Mouse (Mus musculus) right cerebral cortex, postnatal 10 days (tissue): ENCODE data around the gene Tbl1x.

ENCODE experiments used
- DNase-seq, 2 experiments: peaks; one replicate each; pipeline ENCODE4 v3.0.0; 2021; ENCODE audit warnings: low spot score in 2 of 2

Gene Tbl1x

DNA sequence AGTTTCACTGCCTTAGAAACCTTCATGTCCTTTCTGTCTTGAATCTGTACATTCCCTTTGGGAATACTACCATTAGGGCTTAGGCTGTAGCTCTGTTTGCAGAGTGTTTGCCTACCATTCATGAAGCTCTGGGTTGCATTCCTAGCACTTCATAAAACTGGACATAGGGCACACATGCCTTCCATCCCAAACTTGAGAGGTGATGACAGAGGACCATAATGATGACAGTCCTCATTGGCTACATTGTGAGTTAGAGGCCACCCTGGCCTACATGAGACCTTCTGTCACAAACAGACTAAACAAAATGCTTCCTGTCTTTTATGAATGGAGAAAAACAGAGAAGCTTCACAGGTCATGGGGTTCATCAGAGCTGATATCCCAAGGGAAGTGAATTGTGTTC, 33.2 kb downstream of the Tbl1x start:
- no peak for DNase-seq

GRCm38 (mm10) chrX:77544550-77544949, 33.7 kb downstream of the Tbl1x start:
- DNase-seq = no peak

- DNase-seq = no peak
Measured at GRCm38 (mm10) chrX:77545362-77546078, 34.7 kb downstream of the Tbl1x start.

DNA sequence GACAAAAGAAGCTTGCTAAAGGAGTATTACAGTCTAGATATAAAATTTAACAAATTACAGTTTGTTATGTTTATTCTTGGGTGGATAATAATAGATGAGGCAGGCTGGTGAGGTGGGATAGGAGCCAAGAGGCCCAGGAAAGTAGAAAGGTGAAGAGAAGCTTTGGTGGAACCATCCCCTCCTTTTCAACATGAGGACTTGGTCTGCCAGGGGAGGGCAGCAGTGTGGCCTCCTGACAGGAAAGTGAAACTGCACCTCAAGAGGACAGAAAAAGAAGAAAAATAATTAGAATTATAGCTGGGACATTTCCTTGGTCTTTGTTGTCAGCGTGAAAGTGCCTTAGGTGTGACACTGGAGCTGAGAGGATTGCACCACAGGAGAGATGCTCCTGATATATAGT, 35.6 kb downstream of the Tbl1x start:
- DNase-seq = no peak

DNA sequence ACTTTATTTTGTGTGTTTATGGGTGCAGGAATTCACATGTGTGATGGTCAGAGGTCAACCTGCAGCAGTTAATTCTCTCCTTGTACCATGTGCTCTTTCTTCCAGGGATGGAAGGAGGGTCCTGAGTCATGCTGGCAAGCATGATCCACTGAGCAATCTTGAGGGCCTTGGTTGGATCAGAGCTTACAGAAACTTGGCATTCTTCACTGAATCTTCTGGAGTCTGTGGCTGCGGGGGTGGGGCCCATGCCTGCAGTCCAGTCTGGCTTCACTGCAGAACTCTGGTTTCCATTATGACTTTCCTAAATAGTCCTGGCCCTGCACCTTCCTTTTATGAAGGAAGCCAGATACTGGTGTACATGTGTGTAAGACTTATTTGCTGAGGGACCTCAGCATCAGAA, 38.1 kb downstream of the Tbl1x start:
- peak in 1 of 2 experiments; percentile 25 for DNase-seq

GRCm38 (mm10) chrX:77550388-77550787, 39.6 kb downstream of the Tbl1x start:
- DNase-seq = no peak

DNA sequence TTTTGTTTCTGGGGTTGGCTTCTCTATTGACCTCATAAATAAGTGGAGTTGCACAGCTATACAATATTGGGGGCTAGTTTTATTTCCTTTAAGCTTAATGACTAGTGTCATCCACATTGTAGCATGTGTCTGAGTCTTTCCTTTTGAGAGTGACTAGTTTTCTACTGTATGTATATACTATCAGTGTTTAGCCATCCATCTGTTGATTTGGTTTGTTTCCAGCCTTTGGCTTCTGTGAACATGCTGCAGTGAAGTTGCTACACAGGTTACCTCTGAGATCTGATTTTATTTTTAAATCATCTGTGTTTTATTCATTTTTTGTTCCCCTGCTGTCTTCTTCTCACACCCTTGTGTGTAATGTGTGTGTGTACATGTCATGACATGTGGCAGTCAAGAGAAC, 40.5 kb downstream of the Tbl1x start:
- no peak for DNase-seq

DNA sequence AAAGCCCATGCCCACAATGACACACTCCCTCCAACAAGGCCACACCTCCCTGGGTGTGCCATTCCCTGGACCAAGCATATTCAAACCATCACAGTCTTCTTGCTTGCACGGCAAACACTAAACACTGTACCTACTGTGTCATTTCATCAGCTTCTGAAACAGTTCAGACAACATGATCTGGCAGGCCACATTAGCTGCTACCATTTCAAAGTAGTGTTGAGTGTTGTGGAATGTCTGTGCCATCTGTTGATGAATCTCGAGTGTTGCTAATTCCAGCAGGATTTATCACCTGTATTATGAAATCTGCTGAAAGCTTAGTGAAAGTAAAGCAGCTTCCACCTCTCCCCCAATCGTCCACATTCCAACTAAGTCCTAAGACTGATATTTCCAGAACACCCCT, 41.3 kb downstream of the Tbl1x start:
- no peak for DNase-seq

GRCm38 (mm10) chrX:77555985-77556384, 45.2 kb downstream of the Tbl1x start:
- DNase-seq = no peak

- DNase-seq = no peak
Measured at GRCm38 (mm10) chrX:77559199-77559881, 48.5 kb downstream of the Tbl1x start.

DNA sequence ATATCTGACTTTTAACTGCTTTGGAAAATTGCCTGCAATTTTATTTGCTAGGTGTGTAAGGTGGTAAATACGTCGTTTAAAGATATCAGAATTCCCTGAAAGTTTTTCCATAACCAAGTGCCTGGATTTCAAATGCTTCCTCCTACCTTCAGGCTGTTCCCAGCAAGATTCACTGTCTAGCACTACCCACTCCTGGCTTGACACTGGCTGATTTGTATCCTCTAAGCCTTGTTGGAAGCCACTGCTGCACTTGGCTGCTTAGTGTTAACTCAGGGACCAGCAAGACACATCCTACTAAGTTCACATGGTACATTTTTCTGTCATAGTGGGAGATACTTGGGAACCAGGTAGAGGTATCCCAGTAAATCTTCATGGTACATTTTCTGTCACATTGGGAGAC, 52.8 kb downstream of the Tbl1x start:
- no peak for DNase-seq

- DNase-seq = no peak
Measured at GRCm38 (mm10) chrX:77566739-77567138, 55.9 kb downstream of the Tbl1x start.

- no peak for DNase-seq
Measured at GRCm38 (mm10) chrX:77568013-77568412, 57.2 kb downstream of the Tbl1x start.

DNA sequence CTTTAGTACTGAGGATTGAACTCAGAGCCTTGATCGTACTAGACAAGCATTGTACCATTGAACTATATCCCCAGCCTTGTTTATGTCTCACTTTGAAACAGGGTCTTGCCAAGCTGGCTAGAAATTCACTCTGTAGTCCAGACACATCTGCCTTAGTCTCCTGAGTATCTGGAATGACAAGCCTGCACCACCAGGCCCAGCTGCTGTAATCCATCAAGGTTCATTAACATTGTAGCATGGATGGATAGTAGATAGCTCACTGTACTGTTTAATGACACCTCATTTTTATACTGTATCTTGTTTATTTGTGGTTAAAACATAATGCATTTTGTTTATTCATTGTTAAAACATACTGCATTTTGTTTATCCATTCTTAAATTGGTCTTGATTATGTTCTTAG, 62.9 kb downstream of the Tbl1x start:
- no peak for DNase-seq

- DNase-seq = no peak
Measured at GRCm38 (mm10) chrX:77577108-77577507, 66.3 kb downstream of the Tbl1x start.

DNA sequence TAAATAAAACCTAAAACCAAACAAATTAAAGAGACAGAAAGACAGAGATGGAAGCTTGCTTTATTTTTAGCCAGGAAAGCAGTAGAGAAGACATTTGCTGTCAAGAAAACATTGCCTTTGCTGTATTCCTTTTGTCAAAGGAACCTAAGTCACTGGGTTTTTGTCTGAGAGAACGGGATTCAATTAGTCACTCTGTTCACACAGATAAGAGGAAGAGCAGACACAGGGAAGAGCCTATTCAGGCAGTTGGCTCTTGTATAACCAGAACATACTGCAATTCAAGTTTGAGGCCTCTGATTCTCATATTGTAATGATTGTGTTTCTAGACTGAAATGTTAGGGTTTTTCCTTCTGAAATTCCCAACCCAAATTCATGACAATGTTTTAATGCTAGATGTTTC, 67.4 kb downstream of the Tbl1x start:
- no peak for DNase-seq

DNA sequence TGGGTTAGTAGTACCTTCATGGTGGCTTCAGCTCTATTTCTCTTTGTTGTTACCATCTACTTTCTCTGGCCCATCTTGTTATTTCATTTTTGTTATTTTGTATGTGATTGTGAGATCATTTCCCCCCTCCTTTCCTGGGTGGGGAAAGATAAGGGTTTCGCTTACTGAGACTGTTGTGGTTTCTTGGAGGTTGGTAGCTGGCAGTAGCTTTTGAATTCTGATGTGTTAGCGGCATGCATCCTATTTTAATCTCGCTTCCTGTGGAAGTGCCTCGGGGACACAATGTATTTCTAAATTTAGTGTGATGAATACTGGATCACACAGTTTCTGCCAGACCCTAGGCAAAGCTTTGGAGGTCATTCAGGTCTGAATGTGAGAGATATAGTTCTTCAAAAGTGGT, 69.2 kb downstream of the Tbl1x start:
- DNase-seq = no peak

DNA sequence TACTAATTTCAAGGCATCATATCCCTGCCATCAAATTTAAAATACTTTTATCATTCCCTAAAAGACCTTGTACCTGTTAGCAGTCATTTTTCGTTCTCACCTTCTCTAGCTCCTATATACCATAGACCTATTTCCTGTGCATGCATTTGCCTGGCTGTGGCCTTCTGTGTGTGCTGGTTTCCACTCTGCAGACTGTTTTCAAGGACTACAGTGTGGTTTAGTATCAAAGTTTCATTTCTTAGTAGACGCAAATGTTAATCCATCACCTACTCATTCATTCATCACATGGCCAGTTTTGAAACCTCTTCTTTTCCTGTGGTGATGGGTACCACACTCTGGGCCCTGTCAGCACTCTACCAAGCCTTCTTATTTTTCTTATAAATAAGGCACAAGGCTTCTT, 75.2 kb downstream of the Tbl1x start:
- no peak for DNase-seq

DNA sequence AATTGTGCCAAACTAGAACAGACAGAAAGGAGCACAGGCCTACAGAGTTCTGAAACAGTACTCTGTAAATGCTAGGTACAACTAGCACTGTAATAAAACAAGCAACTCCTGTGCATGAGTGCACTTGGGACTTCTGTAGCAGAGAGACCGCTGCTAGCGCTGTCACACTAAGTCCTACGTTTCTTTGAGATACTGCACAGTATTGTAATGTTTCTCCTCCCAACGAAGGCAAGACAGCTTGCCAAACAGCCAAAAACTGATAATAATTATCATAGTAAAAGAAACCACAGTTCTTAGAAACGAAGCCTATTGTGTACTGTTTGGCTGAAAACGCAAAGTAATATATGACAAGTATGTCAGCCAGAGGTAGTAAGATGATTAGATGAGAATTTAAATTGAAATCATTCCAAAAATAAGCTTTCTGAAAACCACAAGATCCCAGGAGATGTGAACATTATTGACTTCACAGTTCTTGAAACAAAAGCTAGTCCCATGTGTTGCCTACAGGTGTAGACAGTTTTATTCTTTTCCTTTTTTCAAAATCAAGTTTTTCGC, 83.9 kb downstream of the Tbl1x start:
- DNase-seq = no peak

GRCm38 (mm10) chrX:77597674-77598073, 86.9 kb downstream of the Tbl1x start:
- peak; percentile 44 to 45 for DNase-seq

GRCm38 (mm10) chrX:77598736-77599135, 87.9 kb downstream of the Tbl1x start:
- no peak for DNase-seq

DNA sequence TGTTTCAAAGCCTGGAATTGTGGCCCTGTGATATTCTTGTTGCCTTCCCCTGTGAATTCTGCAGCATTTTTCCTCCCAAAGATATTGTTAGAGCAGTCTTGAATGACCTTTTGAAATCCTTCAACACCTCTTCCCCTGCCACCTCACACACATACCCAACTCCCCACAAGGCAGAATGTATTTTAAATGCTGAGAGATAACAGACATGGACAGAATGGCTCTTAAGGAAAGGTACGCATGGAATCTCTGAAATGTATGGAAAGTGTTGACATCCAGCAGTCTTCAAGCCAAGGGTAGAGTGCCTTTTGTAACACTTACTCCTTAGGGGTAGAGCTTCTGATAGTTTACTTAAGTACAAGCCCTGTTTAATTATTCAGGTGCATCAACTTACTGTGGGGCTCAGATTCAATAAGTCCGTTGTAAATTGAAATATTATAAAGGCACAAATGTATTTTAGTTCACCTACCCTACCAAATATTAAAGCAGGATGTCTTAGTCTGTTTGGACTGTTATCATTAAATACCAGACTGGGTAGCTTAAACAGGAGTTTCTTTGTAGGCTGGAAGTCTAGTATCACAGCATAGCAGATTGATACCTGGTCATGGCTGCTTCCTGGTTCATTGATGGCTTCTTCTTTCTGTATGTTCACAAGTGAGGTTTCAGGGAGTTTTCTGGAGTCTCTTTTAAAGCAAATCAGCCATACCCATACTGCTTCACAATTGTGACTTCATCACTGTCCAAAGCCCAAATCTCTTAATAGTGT, 92.9 kb downstream of the Tbl1x start:
- no peak for DNase-seq

GRCm38 (mm10) chrX:77607488-77607887, 96.7 kb downstream of the Tbl1x start:
- no peak for DNase-seq
